Mouse (Mus musculus) MEL (cell line): ENCODE data around the gene Tmem174. TPM values are rescaled to one million over a fixed set of nuclear protein-coding genes. Genes with fewer than 3 reads are reported as not detected.

ENCODE experiments used
- DNase-seq: peaks from one replicate; pipeline ENCODE4 v3.0.0; 2011; ENCODE audit warnings: low read depth, low spot score
- H3K27ac ChIP-seq: 2 replicates; pipeline ENCODE4 v1.5.1; 2012; ENCODE audit warnings: low read depth, mild to moderate bottlenecking, control low read depth, low read length, moderate library complexity; ENCODE audit not compliant: control insufficient read depth
- H3K27me3 ChIP-seq, 2 experiments: fragments of 150-350 bp in 1 of 2; sonication (generic) in 1 of 2; 2 replicates each; pipeline ENCODE4 v1.6.1; 2012; ENCODE audit warnings: low read length in 2 of 2, mild to moderate bottlenecking in 2 of 2, improper control_type of control experiment in 1 of 2, moderate library complexity in 1 of 2; ENCODE audit not compliant: insufficient read depth in 2 of 2, control insufficient read depth in 1 of 2
- H3K36me3 ChIP-seq, 2 experiments: 2 replicates each; pipeline ENCODE4 v1.6.1; 2012 to 2014; ENCODE audit warnings: low read length in 2 of 2, improper control_type of control experiment in 1 of 2, inconsistent platforms in 1 of 2, mild to moderate bottlenecking in 1 of 2; ENCODE audit not compliant: insufficient read depth in 2 of 2, control insufficient read depth in 1 of 2
- H3K4me1 ChIP-seq, 2 experiments: fragments of 150-350 bp in 1 of 2; sonication (generic) in 1 of 2; 2 replicates each; pipeline ENCODE4 v1.6.1; 2012; ENCODE audit warnings: low read length in 2 of 2, improper control_type of control experiment in 1 of 2, mild to moderate bottlenecking in 1 of 2; ENCODE audit not compliant: insufficient read depth in 2 of 2, control insufficient read depth in 1 of 2
- H3K4me3 ChIP-seq, 2 experiments: fragments of 150-350 bp in 1 of 2; sonication (generic) in 1 of 2; 2 replicates each; pipeline ENCODE4 v1.5.1; 2012; ENCODE audit warnings: low read depth in 2 of 2, low read length in 2 of 2, mild to moderate bottlenecking in 2 of 2, moderate library complexity in 2 of 2, control low read depth in 1 of 2, improper control_type of control experiment in 1 of 2; ENCODE audit not compliant: control insufficient read depth in 1 of 2, insufficient read depth in 1 of 2
- H3K79me2 ChIP-seq: 2 replicates; pipeline ENCODE4 v1.6.1; 2012; ENCODE audit warnings: mild to moderate bottlenecking, low read length, moderate library complexity; ENCODE audit not compliant: control insufficient read depth, poor library complexity, insufficient read depth
- H3K9ac ChIP-seq: 2 replicates; pipeline ENCODE4 v1.6.1; 2012; ENCODE audit warnings: low read depth, mild to moderate bottlenecking, control low read depth, low read length, moderate library complexity; ENCODE audit not compliant: control insufficient read depth, poor library complexity, severe bottlenecking
- H3K9me3 ChIP-seq: fragments of 150-350 bp; sonication (generic); replicated peaks from 2 replicates; pipeline ENCODE4 v1.6.1; 2012; ENCODE audit warnings: mild to moderate bottlenecking, low read length, improper control_type of control experiment, moderate library complexity; ENCODE audit not compliant: insufficient read depth
- CHD1 ChIP-seq: IDR thresholded peaks from 2 replicates; pipeline ENCODE4 v1.6.1; 2012; ENCODE audit warnings: low read depth, mild to moderate bottlenecking, inconsistent platforms, low read length, improper control_type of control experiment
- CTCF ChIP-seq, 3 experiments: IDR thresholded peaks in 2 of 3; conservative IDR thresholded peaks in 1 of 3; 2 replicates each; pipeline ENCODE4 v1.5.1; 2011 to 2012; ENCODE audit warnings: low read length in 3 of 3, low read depth in 2 of 3, mild to moderate bottlenecking in 2 of 3, improper control_type of control experiment in 1 of 3, inconsistent platforms in 1 of 3, mixed read lengths in 1 of 3, moderate library complexity in 1 of 3; ENCODE audit not compliant: control insufficient read depth in 1 of 3, insufficient read depth in 1 of 3, poor library complexity in 1 of 3, severe bottlenecking in 1 of 3
- GABPA ChIP-seq: IDR thresholded peaks from 2 replicates; pipeline ENCODE4 v1.6.1; 2012; ENCODE audit warnings: low read depth, mild to moderate bottlenecking, inconsistent platforms, low read length, improper control_type of control experiment, moderate library complexity
- KAT2A ChIP-seq: conservative IDR thresholded peaks from 2 replicates; pipeline ENCODE4 v1.6.1; 2012; ENCODE audit warnings: low read depth, low read length, improper control_type of control experiment, inconsistent platforms
- MAFK ChIP-seq: IDR thresholded peaks from 2 replicates; pipeline ENCODE4 v1.6.1; 2011; ENCODE audit warnings: low read depth, mild to moderate bottlenecking, low read length, improper control_type of control experiment, borderline replicate concordance
- MAX ChIP-seq: IDR thresholded peaks from 2 replicates; pipeline ENCODE4 v1.6.1; 2011; ENCODE audit warnings: low read length, improper control_type of control experiment
- MEF2A ChIP-seq: IDR thresholded peaks from 2 replicates; pipeline ENCODE4 v1.6.1; 2014; ENCODE audit warnings: low read depth, mild to moderate bottlenecking, inconsistent platforms, low read length, improper control_type of control experiment; ENCODE audit not compliant: poor library complexity, insufficient replicate concordance, severe bottlenecking; ENCODE audit errors: extremely low read depth
- MXI1 ChIP-seq: IDR thresholded peaks from 2 replicates; pipeline ENCODE4 v1.6.1; 2011; ENCODE audit warnings: mild to moderate bottlenecking, low read depth, low read length, improper control_type of control experiment
- MYB ChIP-seq: IDR thresholded peaks from 2 replicates; pipeline ENCODE4 v1.6.1; 2011; ENCODE audit warnings: mild to moderate bottlenecking, low read depth, low read length, improper control_type of control experiment
- NELFE ChIP-seq: IDR thresholded peaks from 2 replicates; pipeline ENCODE4 v1.6.1; 2011; ENCODE audit warnings: low read depth, low read length, improper control_type of control experiment
- POLR2AphosphoS2 ChIP-seq: IDR thresholded peaks from 2 replicates; pipeline ENCODE4 v1.6.1; 2011; ENCODE audit warnings: low read length, improper control_type of control experiment
- POLR2AphosphoS5 ChIP-seq: IDR thresholded peaks from 2 replicates; pipeline ENCODE4 v1.6.1; 2012; ENCODE audit warnings: low read depth, borderline replicate concordance, mild to moderate bottlenecking, inconsistent platforms, low read length, moderate library complexity, mixed read lengths
- SMC3 ChIP-seq: IDR thresholded peaks from 2 replicates; pipeline ENCODE4 v1.6.1; 2011; ENCODE audit warnings: low read depth, low read length, improper control_type of control experiment
- TAL1 ChIP-seq: IDR thresholded peaks from 2 replicates; pipeline ENCODE4 v1.6.1; 2012; ENCODE audit warnings: mild to moderate bottlenecking, inconsistent platforms, low read length, moderate library complexity, mixed read lengths
- TBP ChIP-seq: IDR thresholded peaks from 2 replicates; pipeline ENCODE4 v1.8.0; 2011; ENCODE audit warnings: low read depth, low read length, improper control_type of control experiment
- TCF12 ChIP-seq: IDR thresholded peaks from 2 replicates; pipeline ENCODE4 v1.6.1; 2014; ENCODE audit warnings: low read depth, mild to moderate bottlenecking, inconsistent platforms, low read length, improper control_type of control experiment, moderate library complexity
- UBTF ChIP-seq: IDR thresholded peaks from 2 replicates; pipeline ENCODE4 v1.6.1; 2012; ENCODE audit warnings: low read depth, mild to moderate bottlenecking, inconsistent platforms, low read length, improper control_type of control experiment, moderate library complexity, borderline replicate concordance; ENCODE audit not compliant: insufficient read depth
- USF2 ChIP-seq, 2 experiments: IDR thresholded peaks; 2 replicates each; pipeline ENCODE4 v1.6.1; 2011 to 2012; ENCODE audit warnings: improper control_type of control experiment in 2 of 2, low read length in 2 of 2, borderline replicate concordance in 1 of 2, inconsistent platforms in 1 of 2, low read depth in 1 of 2, mild to moderate bottlenecking in 1 of 2; ENCODE audit not compliant: insufficient read depth in 1 of 2
- ZC3H11A ChIP-seq: IDR thresholded peaks from 2 replicates; pipeline ENCODE4 v1.6.1; 2012; ENCODE audit warnings: low read depth, mild to moderate bottlenecking, inconsistent platforms, low read length, improper control_type of control experiment
- ZNF384 ChIP-seq: IDR thresholded peaks from 2 replicates; pipeline ENCODE4 v1.6.1; 2012; ENCODE audit warnings: low read depth, mild to moderate bottlenecking, inconsistent platforms, low read length, improper control_type of control experiment
- polyA plus RNA-seq, 2 experiments: library from polyadenylated mRNA; stranded (reverse) in 1 of 2; unstranded in 1 of 2; fragments of >175 nt in 1 of 2; fragments of >200 nt in 1 of 2; gene quantifications; 2 replicates each; pipeline versions ENCODE4 v1.2.1 to v1.2.4; 2012; ENCODE audit warnings: low replicate concordance in 2 of 2, low read depth in 1 of 2; ENCODE audit not compliant: insufficient read length in 2 of 2, insufficient read depth in 1 of 2, missing spikeins in 1 of 2
- total RNA-seq: library from RNA; depleted of rRNA; stranded (reverse); fragments of 300-350 nt; gene quantifications from 2 replicates; pipeline ENCODE4 v1.2.3, GENCODE M21; 2012

Gene Tmem174
- total and polyA plus RNA-seq, 3 experiments: not detected

GRCm38 (mm10) chr13:98679631-98680041 lies 42.4 kb upstream of the Tmem174 start:
- H3K9me3 ChIP-seq: no peaks in the 10 kb centered on the region
- no peak overlapping the region for H3K4me3 ChIP-seq
- no peaks in the 10 kb centered on the region for H3K4me1 ChIP-seq
- no peaks in the 10 kb centered on the region for H3K79me2 ChIP-seq
- no peak overlapping the region for H3K9ac ChIP-seq
- H3K27ac ChIP-seq: no peak overlapping the region
- H3K27me3 ChIP-seq: no peaks in the 10 kb centered on the region
- TF ChIP-seq POLR2AphosphoS2 (no peak), TBP (no peak), NELFE (no peak), MEF2A (no peak), UBTF (no peak), TAL1 (no peak), KAT2A (no peak), USF2 (IDR thresholded peaks at IDR 0.05; ENCODE audit: borderline replicate concordance in 1 of 2, insufficient read depth in 1 of 2, low read depth in 1 of 2, low read length in 2 of 2) (no peak), GABPA (no peak), MXI1 (no peak), POLR2AphosphoS5 (no peak), ZNF384 (no peak), TCF12 (no peak), CTCF (IDR thresholded peaks at IDR 0.05 in 2 of 3, conservative IDR thresholded peaks at IDR 0.05 in 1 of 3; ENCODE audit: control insufficient read depth in 1 of 3, insufficient read depth in 1 of 3, low read depth in 2 of 3, low read length in 3 of 3, poor library complexity in 1 of 3, severe bottlenecking in 1 of 3) (no peak), CHD1 (no peak), SMC3 (no peak), ZC3H11A (no peak), MYB (no peak), MAX (no peak)
- TF ChIP-seq, all 39 proteins: peak for 0
- H3K36me3 ChIP-seq: no peaks in the 10 kb centered on the region
- DNase-seq: no peak

- H3K36me3 ChIP-seq: no peaks in the 10 kb centered on the region
- no peak overlapping the region for H3K27ac ChIP-seq
- no peak for DNase-seq
- H3K4me3 ChIP-seq: no peak overlapping the region
- H3K9me3 ChIP-seq: no peaks in the 10 kb centered on the region
- H3K4me1 ChIP-seq: no peaks in the 10 kb centered on the region
- no peaks in the 10 kb centered on the region for H3K27me3 ChIP-seq
- TF ChIP-seq MAFK: no peak
- TF ChIP-seq, all 39 proteins: peak for 0
- H3K9ac ChIP-seq: no peak overlapping the region
- H3K79me2 ChIP-seq: no peaks in the 10 kb centered on the region
Measured at GRCm38 (mm10) chr13:98679230-98679629, 42.0 kb upstream of the Tmem174 start.
